Mouse (Mus musculus) embryonic facial prominence, embryonic 15.5 days (tissue): ENCODE measurements around the gene Ttll12. TPM values are rescaled to one million over a fixed set of nuclear protein-coding genes. Genes with fewer than 3 reads are reported as not detected.

Experiments
- ATAC-seq: fragments of 200-750 bp; cut with Nextera tagmentation; 2 replicates; pipeline ENCODE4 v1.8.0; 2017; ENCODE audit warnings: low read depth, moderate TSS enrichment; ENCODE audit not compliant: insufficient number of reproducible peaks, low FRiP score, low TSS enrichment
- H3K27ac ChIP-seq: fragments of 300-500 bp; sonication (generic); replicated peaks from 2 replicates; pipeline ENCODE4 v1.5.1; 2015; ENCODE audit warnings: mild to moderate bottlenecking, inconsistent platforms
- H3K27me3 ChIP-seq: fragments of 300-500 bp; sonication (generic); 2 replicates; pipeline ENCODE4 v1.6.1; 2015; ENCODE audit warnings: inconsistent platforms
- H3K36me3 ChIP-seq: fragments of 300-500 bp; sonication (generic); 2 replicates; pipeline ENCODE4 v1.6.1; 2015; ENCODE audit warnings: mild to moderate bottlenecking, inconsistent platforms
- H3K4me1 ChIP-seq: fragments of 300-500 bp; sonication (generic); 2 replicates; pipeline ENCODE4 v1.6.1; 2015; ENCODE audit warnings: inconsistent platforms
- H3K4me2 ChIP-seq: fragments of 300-500 bp; sonication (generic); replicated peaks from 2 replicates; pipeline ENCODE4 v1.6.1; 2015; ENCODE audit warnings: mild to moderate bottlenecking, inconsistent platforms
- H3K4me3 ChIP-seq: fragments of 300-500 bp; sonication (generic); replicated peaks from 2 replicates; pipeline ENCODE4 v1.5.1; 2015; ENCODE audit warnings: mild to moderate bottlenecking, inconsistent platforms
- H3K9ac ChIP-seq: fragments of 300-500 bp; sonication (generic); 2 replicates; pipeline ENCODE4 v1.6.1; 2015; ENCODE audit warnings: inconsistent platforms
- H3K9me3 ChIP-seq: fragments of 300-500 bp; sonication (generic); replicated peaks from 2 replicates; pipeline ENCODE4 v1.6.1; 2016; ENCODE audit warnings: inconsistent platforms
- WGBS: fragments of 180-500 bp; shearing (Covaris S2); methylation state at CpG from one replicate; pipeline ENCODE4 v1.1.7; 2015; 5-methylcytosine and 5-hydroxymethylcytosine counted together
- polyA plus RNA-seq: library from polyadenylated mRNA; unstranded; fragments of >200 nt; fragmentation: Nextera tagmentation; extraction: Ambion mirVana; gene quantifications from 2 replicates; pipeline ENCODE4 v1.2.1, GENCODE M21; 2015

Ttll12 gene
- 33.5 and 35.4 TPM in 2 replicates for polyA plus RNA-seq

GRCm38 (mm10) chr15:83594513-83595363, at the start of gene Ttll12:
TSS of gene Ttll12 (minus strand) at chr15:83595157.
- H3K27me3 ChIP-seq: no peaks in the 10 kb centered on the region
- H3K4me2 ChIP-seq: peak within 1 kb of the TSS; percentile 60
- H3K4me3 ChIP-seq: peak within 1 kb of the TSS; percentile 86
- WGBS: under 1% methylated on average over 68 of the region's 68 CpGs
- H3K9me3 ChIP-seq: no peaks in the 10 kb centered on the region
- H3K9ac ChIP-seq: peak within 1 kb of the TSS; percentile 85
- ATAC-seq: peak; percentile 88
- peak within 1 kb of the TSS; percentile 77 for H3K27ac ChIP-seq
- H3K4me1 ChIP-seq: peaks cover 16% of the 10 kb centered on the region
- H3K36me3 ChIP-seq: 0 out of 2 replicates have a peak, but pooled peaks cover 2% of the 10 kb centered on the region

- H3K36me3 ChIP-seq: no peaks in the 10 kb centered on the region
- H3K4me3 ChIP-seq: no peak overlapping the region
- H3K27ac ChIP-seq: no peak overlapping the region
- 93% methylated on average over 6 of the region's 6 CpGs for WGBS
- no peaks in the 10 kb centered on the region for H3K27me3 ChIP-seq
- no peak overlapping the region for H3K9ac ChIP-seq
- no peak overlapping the region for H3K4me2 ChIP-seq
- no peak for ATAC-seq
- H3K4me1 ChIP-seq: peaks cover 17% of the 10 kb centered on the region
- no peaks in the 10 kb centered on the region for H3K9me3 ChIP-seq
These were observed 47.6 kb upstream of the Ttll12 start for GRCm38 (mm10) chr15:83642518-83642917.

- no peak for ATAC-seq
- no peaks in the 10 kb centered on the region for H3K36me3 ChIP-seq
- H3K4me1 ChIP-seq: peaks cover 17% of the 10 kb centered on the region
- H3K27ac ChIP-seq: no peak overlapping the region
- H3K4me3 ChIP-seq: no peak overlapping the region
- H3K4me2 ChIP-seq: no peak overlapping the region
- no peaks in the 10 kb centered on the region for H3K27me3 ChIP-seq
- no peak overlapping the region for H3K9ac ChIP-seq
- no peaks in the 10 kb centered on the region for H3K9me3 ChIP-seq
- 42% methylated on average over 4 of the region's 4 CpGs for WGBS
These were observed 45.3 kb upstream of the Ttll12 start for GRCm38 (mm10) chr15:83640208-83640607.

GRCm38 (mm10) chr15:83639160-83639559, 44.2 kb upstream of the Ttll12 start:
- ATAC-seq: no peak
- H3K4me2 ChIP-seq: no peak overlapping the region
- H3K9me3 ChIP-seq: no peaks in the 10 kb centered on the region
- WGBS: 34% methylated on average over 3 of the region's 3 CpGs
- no peaks in the 10 kb centered on the region for H3K36me3 ChIP-seq
- H3K27me3 ChIP-seq: no peaks in the 10 kb centered on the region
- no peak overlapping the region for H3K9ac ChIP-seq
- H3K27ac ChIP-seq: no peak overlapping the region
- no peak overlapping the region for H3K4me3 ChIP-seq
- H3K4me1 ChIP-seq: peaks cover 17% of the 10 kb centered on the region

GRCm38 (mm10) chr15:83638196-83638899, 43.4 kb upstream of the Ttll12 start:
- H3K4me1 ChIP-seq: peaks cover 17% of the 10 kb centered on the region
- H3K9me3 ChIP-seq: no peaks in the 10 kb centered on the region
- no peak overlapping the region for H3K4me2 ChIP-seq
- H3K9ac ChIP-seq: no peak overlapping the region
- WGBS: 70% methylated on average over 20 of the region's 20 CpGs
- no peak overlapping the region for H3K4me3 ChIP-seq
- no peak for ATAC-seq
- no peak overlapping the region for H3K27ac ChIP-seq
- H3K27me3 ChIP-seq: no peaks in the 10 kb centered on the region
- no peaks in the 10 kb centered on the region for H3K36me3 ChIP-seq

GRCm38 (mm10) chr15:83636759-83637158, 41.8 kb upstream of the Ttll12 start:
- Histone ChIP-seq H3K9ac (no peak overlapping the region), H3K9me3 (no peaks in the 10 kb centered on the region), H3K27me3 (no peaks in the 10 kb centered on the region), H3K4me3 (no peak overlapping the region), H3K4me1 (peaks cover 17% of the 10 kb centered on the region), H3K36me3 (no peaks in the 10 kb centered on the region), H3K27ac (no peak overlapping the region), H3K4me2 (no peak overlapping the region)
- 51% methylated on average over 6 of the region's 6 CpGs for WGBS
- ATAC-seq: no peak

GRCm38 (mm10) chr15:83635251-83635650, 40.3 kb upstream of the Ttll12 start:
- H3K4me2 ChIP-seq: no peak overlapping the region
- no peak overlapping the region for H3K4me3 ChIP-seq
- H3K4me1 ChIP-seq: peaks cover 18% of the 10 kb centered on the region
- WGBS: 69% methylated on average over 3 of the region's 3 CpGs
- no peak for ATAC-seq
- H3K36me3 ChIP-seq: 0 out of 2 replicates have a peak, but pooled peaks cover under 1% of the 10 kb centered on the region
- no peak overlapping the region for H3K27ac ChIP-seq
- H3K9me3 ChIP-seq: no peaks in the 10 kb centered on the region
- H3K9ac ChIP-seq: no peak overlapping the region
- no peaks in the 10 kb centered on the region for H3K27me3 ChIP-seq

GRCm38 (mm10) chr15:83634076-83634475, 39.1 kb upstream of the Ttll12 start:
- Histone ChIP-seq H3K4me1 (peaks cover 14% of the 10 kb centered on the region), H3K4me3 (no peak overlapping the region), H3K9ac (no peak overlapping the region), H3K27ac (no peak overlapping the region), H3K27me3 (no peaks in the 10 kb centered on the region), H3K36me3 (peaks cover 5% of the 10 kb centered on the region; the same call in 1 of the 2 replicates), H3K4me2 (no peak overlapping the region), H3K9me3 (no peaks in the 10 kb centered on the region)
- no peak for ATAC-seq
- WGBS: 24% methylated on average over 1 of the region's 1 CpGs

GRCm38 (mm10) chr15:83631071-83631470, 36.1 kb upstream of the Ttll12 start:
- Histone ChIP-seq H3K27ac (no peak overlapping the region), H3K9me3 (no peaks in the 10 kb centered on the region), H3K27me3 (no peaks in the 10 kb centered on the region), H3K4me3 (no peak overlapping the region), H3K4me1 (0 out of 2 replicates have a peak, but pooled peaks cover 4% of the 10 kb centered on the region), H3K4me2 (no peak overlapping the region), H3K36me3 (peaks cover 5% of the 10 kb centered on the region; the same call in 1 of the 2 replicates), H3K9ac (no peak overlapping the region)
- ATAC-seq: no peak
- WGBS: 44% methylated on average over 7 of the region's 7 CpGs

- Histone ChIP-seq H3K9ac (no peak overlapping the region), H3K27ac (no peak overlapping the region), H3K4me1 (0 out of 2 replicates have a peak, but pooled peaks cover 4% of the 10 kb centered on the region), H3K9me3 (no peaks in the 10 kb centered on the region), H3K4me2 (no peak overlapping the region), H3K27me3 (no peaks in the 10 kb centered on the region), H3K4me3 (no peak overlapping the region), H3K36me3 (peaks cover 5% of the 10 kb centered on the region; the same call in 1 of the 2 replicates)
- WGBS: 70% methylated on average over 3 of the region's 3 CpGs
- ATAC-seq: no peak
These were observed 34.8 kb upstream of the Ttll12 start for GRCm38 (mm10) chr15:83629716-83630115.

- Histone ChIP-seq H3K4me3 (no peak overlapping the region), H3K9ac (no peak overlapping the region), H3K9me3 (no peaks in the 10 kb centered on the region), H3K36me3 (peaks cover 5% of the 10 kb centered on the region; the same call in 1 of the 2 replicates), H3K4me2 (no peak overlapping the region), H3K27me3 (no peaks in the 10 kb centered on the region), H3K4me1 (0 out of 2 replicates have a peak, but pooled peaks cover 2% of the 10 kb centered on the region), H3K27ac (no peak overlapping the region)
- ATAC-seq: no peak
- WGBS: 89% methylated on average over 2 of the region's 2 CpGs
These were observed 31.2 kb upstream of the Ttll12 start for GRCm38 (mm10) chr15:83626142-83626645.
